Mouse (Mus musculus) megakaryocyte progenitor cell, adult 5-6 weeks (primary cell): Measurements from ENCODE around the gene Gm11111. TPM values are rescaled to one million over a fixed set of nuclear protein-coding genes. Genes with fewer than 3 reads are reported as not detected.

Experiments used
- ATAC-seq: replicated peaks from 2 replicates; pipeline ENCODE4 v1.8.0; 2016; ENCODE audit warnings: mild to moderate bottlenecking, moderate TSS enrichment, inconsistent platforms; ENCODE audit not compliant: poor library complexity
- total RNA-seq, 2 experiments: library from RNA; stranded (forward) in 1 of 2; stranded (reverse) in 1 of 2; fragments of 157-497, 149-512 nt in 1 of 2; fragments of 200-1000 nt in 1 of 2; gene quantifications; 2 replicates each; pipeline versions ENCODE4 v1.2.3 to v1.2.4; 2015 to 2017

Gm11111 gene
- total RNA-seq, 2 experiments from 2014 or later = not detected

- ATAC-seq = no peak
Measured at GRCm38 (mm10) chr5:98580811-98581210, 28.3 kb downstream of the Gm11111 start.

DNA sequence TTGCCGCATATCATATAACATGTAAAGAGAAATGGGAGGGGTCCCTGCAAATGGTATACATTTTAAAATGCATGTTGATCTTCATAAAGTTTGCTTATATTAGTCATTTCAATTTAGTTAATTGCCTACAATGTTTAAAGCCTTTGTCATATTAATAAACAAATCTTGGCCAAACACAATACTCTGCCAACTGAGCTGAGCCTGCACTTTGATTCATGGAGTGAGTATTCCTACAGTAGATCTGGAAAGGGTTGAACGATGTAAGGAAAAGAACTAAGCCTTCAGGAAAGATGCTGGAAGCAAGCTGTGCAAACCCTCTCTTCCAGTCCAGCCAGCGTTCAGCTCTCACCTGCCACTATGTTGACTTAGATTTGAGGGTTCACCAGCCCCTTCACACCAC, 29.6 kb downstream of the Gm11111 start:
- ATAC-seq = no peak

DNA sequence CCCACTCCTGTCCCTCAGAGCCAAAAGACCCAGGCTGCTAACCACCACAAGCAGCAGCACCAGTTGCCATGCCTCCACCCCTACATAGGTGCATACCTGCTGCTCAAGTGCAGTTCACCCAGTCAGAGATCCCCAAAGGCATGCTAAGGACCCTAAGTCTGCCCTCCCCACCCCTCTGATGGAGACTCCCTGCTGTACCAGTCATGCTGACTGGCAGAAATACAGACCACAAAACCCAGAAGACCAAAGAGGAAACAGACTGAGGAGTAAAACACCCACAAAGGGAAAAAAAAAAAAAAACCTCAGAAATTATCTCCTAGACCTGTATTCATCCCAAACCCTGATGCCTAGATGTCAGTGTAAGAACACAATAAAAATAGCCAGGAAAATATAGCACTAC, 33.4 kb downstream of the Gm11111 start:
- ATAC-seq = peak; percentile 74

Other genes starting within 250 kb of the Gm11111 start
- gene Cfap299, start 223.4 kb upstream of the Gm11111 start, total RNA-seq (2015) = not detected in 2 replicates
- gene Cfap299, start 223.4 kb upstream of the Gm11111 start, total RNA-seq (2017) = not detected in 2 replicates